Mouse (Mus musculus) forebrain, embryonic 10.5 days (tissue): ENCODE data around the gene Tmem230. TPM values are rescaled to one million over a fixed set of nuclear protein-coding genes. Genes with fewer than 3 reads are reported as not detected.
A peak's percentile ranks its signal among the peaks of the same experiment; 100 is the strongest.
"Not testable (repeated sequence)": the region's sequence is repeated elsewhere in the genome, so short reads cannot be mapped to it uniquely, and the experiment has no call there.

Experiments used
- DNase-seq: peaks from one replicate; pipeline ENCODE4 v3.0.0-alpha.2; 2017; ENCODE audit warnings: low spot score; ENCODE audit errors: extremely low spot score
- H3K27ac ChIP-seq: fragments of 300-500 bp; sonication (generic); 2 replicates; pipeline ENCODE4 v1.5.1; 2016; ENCODE audit warnings: mild to moderate bottlenecking
- H3K27me3 ChIP-seq: fragments of 300-500 bp; sonication (generic); 2 replicates; pipeline ENCODE4 v1.6.1; 2016; ENCODE audit warnings: mild to moderate bottlenecking; ENCODE audit not compliant: poor library complexity, severe bottlenecking
- H3K36me3 ChIP-seq: fragments of 300-500 bp; sonication (generic); replicated peaks from 2 replicates; pipeline ENCODE4 v1.6.1; 2016; ENCODE audit warnings: mild to moderate bottlenecking, moderate library complexity
- H3K4me1 ChIP-seq: fragments of 300-500 bp; sonication (generic); 2 replicates; pipeline ENCODE4 v1.6.1; 2016
- H3K4me3 ChIP-seq: fragments of 300-500 bp; sonication (generic); 2 replicates; pipeline ENCODE4 v1.5.1; 2016; ENCODE audit warnings: mild to moderate bottlenecking, moderate library complexity
- H3K9me3 ChIP-seq: fragments of 300-500 bp; sonication (generic); 2 replicates; pipeline ENCODE4 v1.6.1; 2016; ENCODE audit warnings: mild to moderate bottlenecking, moderate library complexity
- WGBS: fragments of 180-500 bp; shearing (Covaris S2); methylation state at CpG from one replicate; pipeline ENCODE4 v1.1.7; 2016; 5-methylcytosine and 5-hydroxymethylcytosine counted together
- polyA plus RNA-seq: library from polyadenylated mRNA; unstranded; fragments of >200 nt; fragmentation: Nextera tagmentation; extraction: Ambion mirVana; gene quantifications from 2 replicates; pipeline ENCODE4 v1.2.1, GENCODE M21; 2016

The Tmem230 gene
- 35.2 and 36.1 TPM in 2 replicates for polyA plus RNA-seq

DNA sequence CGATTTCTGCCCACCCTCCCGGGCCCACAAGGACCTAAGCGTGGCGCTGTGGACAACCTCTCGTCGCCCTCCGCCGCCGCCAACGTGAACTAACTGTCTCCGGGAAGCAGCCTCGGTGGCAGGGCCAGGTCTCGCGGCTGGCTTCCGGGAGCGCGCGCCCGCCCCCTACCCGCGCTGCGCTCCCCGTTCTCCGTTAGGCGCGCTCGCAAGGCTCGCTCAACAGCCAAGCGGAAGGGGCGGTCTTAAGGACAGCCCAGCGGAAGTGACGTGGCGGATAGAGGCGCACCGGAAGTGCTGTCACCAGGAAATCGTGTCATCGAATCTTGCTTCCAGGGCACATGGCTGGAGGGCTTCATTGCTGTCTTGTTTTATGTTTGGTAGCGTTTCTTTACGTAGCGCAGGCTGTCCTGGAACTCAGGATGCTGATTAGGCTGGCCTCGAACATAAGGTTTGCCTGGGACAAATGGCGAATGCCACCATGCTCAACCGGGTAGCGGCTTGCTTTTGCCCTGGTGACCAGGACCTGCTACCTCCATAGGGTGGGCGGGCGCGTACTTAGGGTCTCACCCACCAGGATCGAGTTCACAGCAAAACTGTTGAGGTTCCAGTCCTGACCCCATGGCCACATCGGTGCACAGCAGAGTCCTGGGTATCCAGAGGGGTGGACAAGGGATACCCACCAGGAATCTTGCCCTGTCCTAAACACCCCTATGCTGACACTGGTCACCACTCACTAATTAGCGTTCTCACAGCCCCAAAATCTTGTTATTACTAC lies at the start of gene Tmem230:
Gene Tmem230, minus strand, starts transcription at position 269 of the 775 bp plus-strand sequence.
- peaks cover 44% of the 10 kb centered on the region for H3K4me1 ChIP-seq
- no peaks in the 10 kb centered on the region for H3K9me3 ChIP-seq
- H3K4me3 ChIP-seq, result peak within 1 kb of the TSS; percentile 65
- peak; percentile 94 for DNase-seq
- H3K36me3 ChIP-seq, result peaks cover 68% of the 10 kb centered on the region
- H3K27ac ChIP-seq, result peak within 1 kb of the TSS; percentile 89
- WGBS, result 5% methylated on average over 50 of the region's 50 CpGs
- H3K27me3 ChIP-seq, result no peaks in the 10 kb centered on the region

DNA sequence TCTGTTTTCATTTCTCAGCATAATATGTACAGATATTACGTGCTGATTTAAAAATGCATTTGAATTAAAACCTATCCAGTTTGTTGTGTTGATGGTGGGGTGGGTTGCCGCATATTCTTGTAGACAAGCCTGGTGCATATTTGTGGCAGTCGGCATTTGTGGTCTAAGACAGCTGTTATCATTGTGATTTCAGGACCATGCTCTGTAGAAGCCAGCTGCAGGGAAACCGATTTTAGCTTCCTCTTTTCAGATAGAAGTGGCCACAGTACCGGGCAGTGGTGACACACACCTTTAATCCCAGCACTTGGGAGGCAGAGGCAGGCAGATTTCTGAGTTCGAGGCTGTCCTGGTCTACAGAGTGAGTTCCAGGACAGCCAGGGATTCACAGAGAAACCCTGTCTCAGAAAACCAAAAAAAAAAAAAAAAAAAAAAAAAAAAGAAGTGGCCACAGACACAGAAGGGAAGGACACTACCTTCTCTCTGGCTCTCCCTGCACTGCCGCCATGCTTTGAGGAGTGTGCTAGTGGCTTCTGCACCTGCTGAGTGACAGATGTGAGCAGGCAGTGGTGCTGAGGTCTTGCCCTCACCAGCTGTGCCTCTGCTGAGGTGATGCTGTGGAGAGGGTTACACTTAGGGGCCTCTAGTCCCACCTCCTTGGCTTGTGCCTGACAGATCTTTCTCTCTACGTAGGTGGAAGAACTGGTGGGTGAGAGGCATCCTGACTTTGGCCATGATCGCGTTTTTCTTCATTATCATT lies 46.3 kb upstream of the Tmem230 start:
- 95% methylated on average over 10 of the region's 10 CpGs for WGBS
- Histone ChIP-seq H3K27ac (no peak overlapping the region), H3K27me3 (no peaks in the 10 kb centered on the region), H3K4me1 (peaks cover 23% of the 10 kb centered on the region), H3K9me3 (no peaks in the 10 kb centered on the region), H3K36me3 (peaks cover 58% of the 10 kb centered on the region), H3K4me3 (no peak overlapping the region)
- DNase-seq, result no peak

DNA sequence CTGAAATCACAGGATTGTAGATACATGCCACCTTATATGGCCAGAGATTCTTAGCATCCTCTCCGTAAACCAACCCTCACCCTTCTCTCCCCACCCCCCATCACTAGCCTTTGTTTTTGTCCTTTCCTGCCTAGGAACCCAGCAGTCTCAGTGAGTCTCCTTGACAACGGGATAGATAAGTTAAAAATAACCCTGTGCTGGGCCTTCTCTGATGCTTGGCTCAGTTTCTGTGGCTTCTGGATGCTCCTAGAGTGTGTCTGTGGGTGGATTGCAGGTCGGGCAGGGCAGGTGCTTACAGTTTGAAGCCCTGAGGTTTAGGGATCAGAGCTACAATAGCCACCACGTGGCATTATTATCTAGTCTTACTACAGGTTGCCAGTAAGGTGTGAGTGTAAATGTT lies 44.5 kb upstream of the Tmem230 start:
- no peak for DNase-seq
- Histone ChIP-seq H3K27me3 (no peaks in the 10 kb centered on the region), H3K36me3 (peaks cover 40% of the 10 kb centered on the region), H3K27ac (peak overlapping the region; percentile 48; the same call in 1 of the 2 replicates), H3K9me3 (no peaks in the 10 kb centered on the region), H3K4me3 (no peak overlapping the region), H3K4me1 (peaks cover 23% of the 10 kb centered on the region)
- 50% methylated on average over 4 of the region's 4 CpGs for WGBS

DNA sequence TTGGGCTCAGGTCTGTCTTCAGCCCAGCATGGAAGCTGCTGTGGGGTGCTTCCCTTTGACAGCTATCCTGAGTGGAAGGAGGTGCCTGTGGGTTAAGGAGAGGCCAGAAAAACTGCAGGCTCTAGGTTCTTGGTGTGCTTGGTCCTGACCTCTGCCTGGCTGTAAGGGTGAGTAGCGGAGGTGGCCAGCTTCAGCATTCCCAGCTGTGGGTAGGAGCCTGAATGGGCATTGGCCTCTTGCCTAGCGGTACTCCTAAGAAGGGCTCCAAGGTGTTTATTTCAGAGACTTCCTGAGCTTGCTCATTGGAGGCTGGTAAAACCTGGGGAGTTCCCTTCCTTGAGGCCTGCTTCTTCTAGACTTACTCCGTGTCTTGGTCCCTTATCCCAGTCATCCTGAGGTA lies 43.7 kb upstream of the Tmem230 start:
- Histone ChIP-seq H3K4me1 (peaks cover 23% of the 10 kb centered on the region), H3K4me3 (no peak overlapping the region), H3K27me3 (no peaks in the 10 kb centered on the region), H3K27ac (peak overlapping the region; percentile 66), H3K36me3 (peaks cover 39% of the 10 kb centered on the region), H3K9me3 (no peaks in the 10 kb centered on the region; the same call in 1 of the 2 replicates)
- no peak for DNase-seq
- 66% methylated on average over 3 of the region's 3 CpGs for WGBS

DNA sequence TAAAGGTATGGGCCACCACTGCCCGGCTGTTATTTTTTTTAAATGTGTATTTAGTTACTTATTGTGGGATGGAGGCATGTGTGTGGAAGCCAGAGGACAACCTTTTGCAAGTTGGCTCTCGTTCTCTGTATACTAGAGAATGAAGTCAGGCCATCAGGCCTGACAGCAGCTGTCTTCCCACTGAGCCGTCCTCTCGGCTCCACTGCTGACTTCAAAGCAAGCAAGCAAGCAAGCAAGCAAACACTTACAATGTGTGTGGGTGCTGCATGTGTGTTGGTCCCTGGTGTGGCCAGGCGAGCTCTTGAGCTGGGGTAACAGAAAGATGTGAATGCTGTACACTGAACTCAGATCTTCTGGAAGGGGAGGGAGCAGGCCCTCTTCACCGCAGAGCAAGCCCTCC lies 43.2 kb upstream of the Tmem230 start:
- no peak overlapping the region for H3K4me3 ChIP-seq
- 88% methylated on average over 6 of the region's 6 CpGs for WGBS
- no peak for DNase-seq
- H3K4me1 ChIP-seq, result peaks cover 23% of the 10 kb centered on the region
- no peaks in the 10 kb centered on the region for H3K27me3 ChIP-seq
- H3K9me3 ChIP-seq, result no peaks in the 10 kb centered on the region; the same call in 1 of the 2 replicates
- peak overlapping the region; percentile 66 for H3K27ac ChIP-seq
- peaks cover 37% of the 10 kb centered on the region for H3K36me3 ChIP-seq

DNA sequence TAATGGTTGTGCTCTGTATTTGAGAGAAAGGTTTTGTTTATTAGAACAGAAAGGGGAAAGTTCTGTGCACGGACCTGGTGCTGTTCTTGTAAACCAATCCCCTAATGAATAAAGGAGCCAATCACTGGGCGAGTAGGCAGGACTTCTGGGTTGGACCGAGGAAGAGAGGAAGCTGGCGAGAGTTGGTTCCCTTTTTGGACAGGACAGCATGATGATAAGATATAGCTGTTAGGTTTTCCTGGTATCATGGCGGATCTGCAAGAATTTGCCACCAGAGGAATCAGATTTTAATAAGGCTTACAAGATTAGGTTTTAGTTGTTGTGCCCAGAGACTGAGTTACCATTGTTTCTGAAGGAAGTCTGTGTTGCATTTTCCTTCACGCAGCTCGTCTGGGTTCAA lies 41.6 kb upstream of the Tmem230 start:
- H3K4me1 ChIP-seq, result peaks cover 32% of the 10 kb centered on the region
- DNase-seq, H3K27ac ChIP-seq, H3K4me3 ChIP-seq, H3K9me3 ChIP-seq, H3K27me3 ChIP-seq: not testable (repeated sequence)
- peaks cover 29% of the 10 kb centered on the region for H3K36me3 ChIP-seq
- 87% methylated on average over 5 of the region's 7 CpGs for WGBS

DNA sequence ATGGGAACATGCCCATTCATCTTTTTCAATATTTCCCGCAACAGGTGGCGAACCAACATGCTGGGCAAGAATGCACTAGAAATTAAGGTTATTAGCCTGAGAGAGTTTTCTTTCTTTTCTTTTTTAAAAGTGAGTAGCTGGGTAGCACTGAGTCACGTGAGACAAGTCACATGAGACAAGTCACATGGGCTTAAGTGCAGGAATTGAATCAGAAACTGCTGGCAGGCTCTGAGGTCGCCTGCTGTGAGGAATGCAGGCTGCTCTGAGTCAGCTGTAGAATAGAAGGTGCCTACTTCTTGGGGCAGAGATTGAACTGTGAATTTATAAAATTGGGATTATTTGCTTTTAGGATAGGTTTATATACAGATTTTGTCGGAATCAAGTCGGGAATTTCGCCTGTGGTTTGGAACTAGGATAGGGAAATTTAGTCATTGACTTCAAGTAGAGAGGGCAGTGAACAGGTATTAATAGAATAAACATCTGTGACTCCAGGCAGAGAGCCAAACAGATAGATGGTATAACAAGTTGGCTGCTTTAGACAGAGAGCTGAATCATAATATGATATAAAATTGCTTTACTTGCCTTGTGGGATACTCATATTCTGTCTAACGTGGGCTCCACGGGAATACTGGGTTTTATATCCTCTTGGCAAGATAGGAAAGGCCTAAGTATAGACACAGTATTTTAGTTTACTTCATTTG lies 38.9 kb upstream of the Tmem230 start:
- Histone ChIP-seq H3K27ac (no peak overlapping the region), H3K27me3 (no peaks in the 10 kb centered on the region), H3K9me3 (no peaks in the 10 kb centered on the region; the same call in 1 of the 2 replicates), H3K36me3 (peaks cover 19% of the 10 kb centered on the region), H3K4me1 (peaks cover 47% of the 10 kb centered on the region), H3K4me3 (no peak overlapping the region)
- WGBS, result 88% methylated on average over 9 of the region's 9 CpGs
- no peak for DNase-seq

DNA sequence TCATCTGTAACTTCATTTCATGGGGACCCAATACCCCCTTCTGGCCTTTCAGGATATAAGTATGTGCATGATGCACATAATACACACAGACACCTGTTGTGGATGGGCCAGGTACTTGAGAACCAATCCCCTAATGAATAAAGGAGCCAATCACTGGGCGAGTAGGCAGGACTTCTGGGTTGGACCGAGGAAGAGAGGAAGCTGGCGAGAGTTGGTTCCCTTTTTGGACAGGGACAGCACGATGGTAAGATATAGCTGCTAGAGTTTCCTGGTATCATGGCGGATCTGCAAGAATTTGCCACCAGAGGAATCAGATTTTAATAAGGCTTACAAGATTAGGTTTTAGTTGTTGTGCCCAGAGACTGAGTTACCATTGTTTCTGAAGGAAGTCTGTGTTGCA lies 38.1 kb upstream of the Tmem230 start:
- not testable (repeated sequence) for H3K9me3 ChIP-seq, H3K27ac ChIP-seq, H3K4me3 ChIP-seq, H3K27me3 ChIP-seq, DNase-seq
- 94% methylated on average over 5 of the region's 5 CpGs for WGBS
- Histone ChIP-seq H3K36me3 (peaks cover 27% of the 10 kb centered on the region), H3K4me1 (peaks cover 43% of the 10 kb centered on the region)

DNA sequence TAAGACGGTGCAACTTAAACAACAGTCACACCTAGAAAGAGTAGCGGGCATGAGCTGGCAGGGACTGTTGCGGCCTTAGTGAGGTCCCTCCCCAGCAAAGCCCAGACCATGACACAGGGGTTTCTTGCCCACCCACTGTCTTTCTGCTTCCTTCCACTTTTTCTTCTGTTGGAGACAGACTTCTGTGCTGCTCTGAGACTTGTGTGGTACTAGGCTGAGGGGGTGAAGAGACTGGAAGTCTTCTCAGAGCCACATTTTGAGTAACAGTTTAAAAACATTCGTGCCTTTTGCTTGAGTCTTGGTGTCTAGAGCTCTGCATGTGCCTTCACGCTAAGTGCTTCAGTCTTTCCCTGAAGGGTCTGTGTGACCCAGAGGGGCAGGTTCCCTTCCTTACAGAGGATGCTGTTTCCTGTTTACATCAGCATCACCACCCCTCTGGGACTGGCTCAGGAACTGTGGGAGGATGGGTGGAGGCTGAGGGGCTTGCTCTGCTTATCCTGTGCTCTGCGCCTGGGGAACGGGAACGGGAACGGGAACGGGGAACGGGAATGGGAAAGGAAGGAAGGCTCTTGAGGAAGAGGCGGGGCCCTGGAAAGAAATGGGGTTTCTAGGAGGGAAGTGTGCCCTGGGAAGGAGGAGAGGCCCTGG lies 37.0 kb upstream of the Tmem230 start:
- Histone ChIP-seq H3K4me1 (peaks cover 40% of the 10 kb centered on the region), H3K27ac (peak overlapping the region; percentile 75), H3K9me3 (no peaks in the 10 kb centered on the region; the same call in 1 of the 2 replicates), H3K4me3 (no peak overlapping the region), H3K27me3 (no peaks in the 10 kb centered on the region), H3K36me3 (peaks cover 36% of the 10 kb centered on the region)
- no peak for DNase-seq
- 87% methylated on average over 12 of the region's 12 CpGs for WGBS

DNA sequence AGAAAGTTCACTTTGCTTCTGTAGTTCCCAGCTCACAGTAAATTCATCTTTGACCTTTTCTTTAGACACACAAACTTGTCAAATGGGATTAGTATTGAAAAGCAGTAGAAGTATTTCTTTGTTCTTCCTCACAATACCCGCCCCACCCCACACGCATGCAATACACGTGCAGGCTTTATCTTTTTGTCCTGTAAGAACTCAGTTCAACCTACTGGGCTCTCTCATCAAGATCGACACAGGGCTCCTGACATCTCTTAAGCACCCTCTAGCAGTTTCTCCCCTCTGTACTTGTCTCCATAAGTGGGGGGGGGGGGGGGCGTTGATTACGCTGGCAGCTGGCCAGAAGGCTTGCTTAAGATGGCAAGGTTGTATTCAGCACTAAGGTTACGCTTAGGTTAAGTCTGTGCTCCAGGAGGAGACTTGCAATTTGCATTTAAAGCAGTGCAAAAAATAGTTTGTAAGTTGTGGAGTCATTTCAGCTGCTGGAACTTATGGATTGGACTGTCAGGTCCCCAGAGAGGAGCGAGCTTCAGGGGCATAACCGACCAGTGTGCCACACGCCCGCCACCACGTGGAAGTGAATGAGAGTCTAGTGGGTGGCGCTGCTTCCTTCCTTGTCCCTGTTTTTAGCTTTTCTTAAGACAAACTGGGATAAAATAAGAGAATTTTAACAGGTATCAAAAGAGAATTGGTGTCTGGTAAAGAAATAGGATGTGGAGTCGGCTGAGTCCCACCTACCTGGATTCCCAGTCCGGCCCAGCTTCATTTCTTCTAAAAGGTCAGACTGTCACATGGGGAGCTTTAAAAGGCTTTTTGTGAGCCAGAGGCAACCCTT lies 35.8 kb upstream of the Tmem230 start:
- 60% methylated on average over 15 of the region's 15 CpGs for WGBS
- DNase-seq, result peak; percentile 26
- Histone ChIP-seq H3K27ac (peak overlapping the region; percentile 75), H3K4me1 (peaks cover 46% of the 10 kb centered on the region), H3K36me3 (peaks cover 38% of the 10 kb centered on the region), H3K9me3 (no peaks in the 10 kb centered on the region; the same call in 1 of the 2 replicates), H3K4me3 (peak overlapping the region; percentile 20; the same call in 1 of the 2 replicates), H3K27me3 (no peaks in the 10 kb centered on the region)

DNA sequence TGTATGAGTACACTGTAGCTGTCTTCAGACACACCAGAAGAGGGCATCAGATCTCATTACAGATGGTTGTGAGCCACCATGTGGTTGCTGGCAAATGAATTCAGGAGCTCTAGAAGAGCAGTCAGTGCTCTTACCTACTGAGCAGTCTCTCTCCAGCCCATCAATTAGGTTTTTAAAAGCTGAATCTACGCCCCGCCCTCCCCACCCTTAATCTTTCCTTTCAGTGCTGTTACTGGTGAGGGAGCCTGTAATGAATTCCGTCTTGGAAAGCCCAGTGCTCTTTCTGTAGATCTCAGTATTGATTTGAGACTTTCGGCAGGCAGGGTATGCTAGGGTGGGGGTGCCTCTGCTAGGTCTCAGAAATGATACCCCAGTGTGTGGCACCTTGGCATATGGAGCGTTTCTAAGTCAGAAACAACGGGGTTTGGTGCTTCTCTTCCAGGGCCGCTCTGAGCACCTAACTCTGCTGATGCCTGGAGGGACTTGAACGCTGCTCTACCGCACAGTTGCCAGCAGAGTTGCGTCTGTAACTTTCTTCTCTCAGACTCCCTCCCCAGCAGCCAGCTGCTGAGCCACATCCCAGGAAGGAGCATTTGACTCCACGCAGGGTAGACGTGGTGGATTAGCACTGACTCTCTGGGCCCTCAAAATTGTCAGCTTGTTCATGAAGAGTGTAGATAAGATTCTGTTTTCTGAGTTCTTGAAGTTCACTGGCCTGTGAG lies 35.0 kb upstream of the Tmem230 start:
- Histone ChIP-seq H3K4me1 (peaks cover 50% of the 10 kb centered on the region), H3K27me3 (no peaks in the 10 kb centered on the region), H3K9me3 (no peaks in the 10 kb centered on the region; the same call in 1 of the 2 replicates), H3K36me3 (peaks cover 41% of the 10 kb centered on the region), H3K4me3 (peak overlapping the region; percentile 20; the same call in 1 of the 2 replicates), H3K27ac (peak overlapping the region; percentile 75)
- peak; percentile 37 for DNase-seq
- WGBS, result 17% methylated on average over 12 of the region's 12 CpGs
